Mouse (Mus musculus): Measurements from ENCODE around the gene Milr1.
A peak's percentile ranks its signal among the peaks of the same experiment; 100 is the strongest.
"Not testable (repeated sequence)": the region's sequence is repeated elsewhere in the genome, so short reads cannot be mapped to it uniquely, and the experiment has no call there.

Gene Milr1

DNA sequence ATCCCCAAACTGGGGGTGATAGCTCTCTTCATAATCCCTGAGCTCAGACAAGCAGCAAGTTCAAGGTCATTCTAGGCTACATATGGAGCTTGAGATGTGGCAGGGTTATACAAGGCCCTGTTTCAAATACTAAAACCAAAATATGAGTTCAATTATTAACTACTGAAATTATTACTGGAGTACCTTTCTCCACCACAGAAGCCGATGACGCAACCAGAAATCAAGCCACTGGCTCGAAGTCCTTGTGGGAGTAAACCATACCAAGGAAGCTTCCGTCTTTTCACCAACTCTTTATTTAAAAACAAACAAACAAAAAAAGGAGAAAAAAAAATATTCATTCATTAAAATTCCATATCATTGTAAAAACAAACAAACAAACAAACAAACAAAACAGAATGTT is 25.9 kb downstream of the Milr1 start:
- DNase-seq (ENCODE audit: low spot score in 2 of 2): no peak

DNA sequence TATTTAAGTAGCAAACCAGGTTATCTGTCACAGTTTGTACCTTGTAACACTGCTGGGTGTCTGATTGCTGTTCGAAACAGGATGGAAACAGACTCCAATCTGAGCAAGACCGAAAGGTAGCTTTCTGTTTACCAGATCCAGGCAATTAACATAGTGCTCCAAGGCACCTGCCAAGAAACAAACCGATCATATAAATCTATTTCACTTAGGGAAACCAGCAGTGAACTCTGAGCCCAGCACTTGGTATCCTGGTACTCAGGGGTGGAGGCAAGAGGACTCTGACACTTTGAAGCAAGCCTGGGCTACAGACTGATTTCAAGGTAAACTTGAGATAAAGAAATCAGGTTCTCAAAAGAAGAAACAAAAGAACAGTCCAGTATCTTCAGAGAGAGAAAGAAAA is 26.4 kb downstream of the Milr1 start:
- no peak for DNase-seq (ENCODE audit: low spot score in 2 of 2)

DNA sequence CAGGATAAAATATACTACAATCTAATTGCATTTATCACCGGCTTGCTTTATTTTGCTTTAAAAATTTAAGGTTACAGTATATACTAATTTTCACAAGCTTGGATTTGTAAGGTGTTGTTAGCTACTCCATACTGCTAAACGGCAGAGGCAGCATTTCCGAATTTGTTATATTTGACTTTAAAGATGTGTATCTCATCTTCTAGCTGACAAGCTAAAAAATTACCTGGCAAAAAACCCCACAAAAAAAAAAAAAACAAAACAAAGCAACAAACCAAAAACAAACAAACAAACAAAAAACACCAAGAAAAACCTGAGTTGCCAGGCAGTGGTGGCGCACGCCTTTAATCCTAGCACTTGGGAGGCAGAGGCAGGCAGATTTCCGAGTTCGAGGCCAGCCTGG is 27.1 kb downstream of the Milr1 start:
- no peak for DNase-seq (ENCODE audit: low spot score in 2 of 2)

DNA sequence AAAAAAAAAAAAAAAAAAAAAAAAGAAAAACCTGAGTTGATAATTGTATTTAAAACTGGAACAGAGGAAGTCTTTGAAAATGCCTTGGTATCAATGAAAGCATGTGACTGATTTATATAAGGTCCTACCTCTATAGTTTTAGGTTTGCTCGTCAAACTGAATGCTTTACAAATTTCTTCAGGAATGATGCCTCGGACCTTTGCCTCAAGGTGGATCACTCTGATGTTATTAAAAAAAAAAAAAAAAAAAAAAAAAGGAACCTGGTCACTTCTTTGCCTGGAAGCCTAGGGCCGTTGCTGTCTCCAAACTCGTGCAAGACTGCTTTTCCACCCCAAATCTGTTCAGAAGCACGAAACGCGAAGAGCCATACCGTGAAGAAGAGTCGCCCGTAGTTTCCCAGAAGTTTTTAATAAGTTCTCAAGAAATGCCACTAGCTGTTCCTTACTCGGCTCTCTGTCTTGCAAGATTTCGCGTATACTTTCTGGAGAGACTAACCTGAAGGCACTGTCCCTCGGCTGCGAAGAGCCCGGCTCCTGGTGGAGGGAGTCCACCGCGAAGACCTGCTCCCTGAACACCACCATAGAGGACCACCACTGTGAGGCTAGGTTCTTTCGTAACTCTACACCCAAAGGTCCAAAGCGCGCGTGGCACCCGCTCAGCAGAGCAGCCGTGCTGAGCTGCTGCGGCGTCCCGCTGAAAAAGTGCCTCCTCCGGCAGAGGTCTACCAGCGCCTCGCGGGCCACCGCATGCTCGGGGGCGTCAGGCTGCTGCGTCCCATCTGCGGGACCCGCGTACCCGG is 27.8 kb downstream of the Milr1 start:
- no peak for DNase-seq (ENCODE audit: low spot score in 2 of 2)

DNA sequence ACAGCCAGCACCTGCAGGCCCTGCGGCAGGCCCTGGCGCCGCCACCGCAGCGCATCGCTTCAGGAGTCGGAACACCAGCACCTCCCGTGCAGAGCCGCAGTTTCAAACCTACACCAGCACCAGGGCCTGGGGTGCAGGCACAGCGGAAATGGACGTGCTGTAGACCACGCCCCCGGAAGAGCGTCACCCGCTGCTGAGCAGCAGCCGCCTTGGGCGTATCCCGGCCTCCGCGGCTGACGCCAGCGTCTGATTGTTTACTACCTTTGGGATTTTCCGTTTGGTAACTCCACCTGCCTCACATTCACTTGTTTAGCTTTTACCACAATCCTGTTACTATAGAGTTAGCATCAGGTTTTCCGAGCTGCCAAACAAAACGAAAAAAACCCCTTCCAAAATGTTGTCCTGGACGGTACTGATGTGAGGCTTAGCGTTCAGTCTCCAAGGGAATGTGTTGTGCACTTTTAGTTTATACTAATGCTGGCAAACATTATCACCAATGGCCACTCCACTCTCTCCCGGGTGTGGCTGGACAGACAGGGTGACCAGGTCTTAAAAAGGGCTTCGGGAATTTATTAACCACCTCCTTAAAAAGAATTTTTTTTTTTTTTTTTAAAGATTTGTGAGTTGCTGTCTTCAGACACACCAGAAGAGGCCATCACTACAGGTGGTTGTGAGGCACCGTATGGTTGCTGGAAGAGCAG is 28.5 kb downstream of the Milr1 start, which contains the start of gene Polg2:
Polg2 (minus strand) TSS at position 150 of the 701 bp plus-strand sequence.
- peak; percentile 87 to 91 for DNase-seq (ENCODE audit: low spot score in 2 of 2)

DNA sequence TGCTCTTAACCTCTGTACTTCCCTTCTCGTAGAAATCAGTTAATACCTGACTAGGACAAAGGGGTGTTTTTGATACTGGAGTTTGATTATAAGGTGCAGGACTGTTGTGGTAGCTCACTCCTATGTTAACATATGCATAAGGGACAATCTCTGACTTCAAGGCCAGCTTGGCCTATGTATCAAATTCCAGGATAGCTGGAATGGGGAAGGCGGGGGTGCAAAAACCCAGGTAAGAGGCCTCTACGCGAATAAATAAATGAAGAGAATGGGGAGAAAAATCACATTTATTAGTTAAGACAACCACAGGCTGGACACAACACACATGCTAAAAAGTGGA is 29.0 kb downstream of the Milr1 start:
- no peak for DNase-seq (ENCODE audit: low spot score in 2 of 2)

DNA sequence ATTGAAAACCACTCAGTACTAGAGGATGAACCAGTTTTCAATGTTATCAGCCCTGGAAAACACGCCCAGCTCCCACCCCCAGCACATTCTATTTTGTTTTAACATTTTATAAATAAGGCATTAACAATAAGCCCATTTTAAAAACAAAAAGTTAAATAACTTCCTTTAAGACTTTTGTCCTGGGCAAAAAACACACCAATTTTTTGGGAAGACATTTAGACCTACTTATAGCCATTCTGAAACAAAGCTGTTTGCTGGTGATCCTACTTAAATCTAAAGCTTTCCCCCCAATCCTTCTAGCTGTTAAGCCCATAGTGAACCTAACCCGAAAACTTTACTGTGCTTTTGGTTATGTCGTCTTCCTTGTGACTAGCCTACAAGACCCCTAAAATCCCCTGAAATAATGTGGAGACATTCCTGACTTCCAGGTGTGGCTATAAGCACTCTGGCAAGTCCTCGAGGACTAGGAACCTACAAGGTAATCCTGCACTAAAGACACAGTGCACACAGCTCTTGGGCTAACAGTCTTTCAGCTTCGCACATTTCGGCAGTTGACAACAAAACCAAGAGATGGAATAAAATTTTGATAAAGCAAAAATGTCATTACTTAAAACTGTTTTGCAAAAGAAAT is 29.7 kb downstream of the Milr1 start:
- no peak for DNase-seq (ENCODE audit: low spot score in 2 of 2)

DNA sequence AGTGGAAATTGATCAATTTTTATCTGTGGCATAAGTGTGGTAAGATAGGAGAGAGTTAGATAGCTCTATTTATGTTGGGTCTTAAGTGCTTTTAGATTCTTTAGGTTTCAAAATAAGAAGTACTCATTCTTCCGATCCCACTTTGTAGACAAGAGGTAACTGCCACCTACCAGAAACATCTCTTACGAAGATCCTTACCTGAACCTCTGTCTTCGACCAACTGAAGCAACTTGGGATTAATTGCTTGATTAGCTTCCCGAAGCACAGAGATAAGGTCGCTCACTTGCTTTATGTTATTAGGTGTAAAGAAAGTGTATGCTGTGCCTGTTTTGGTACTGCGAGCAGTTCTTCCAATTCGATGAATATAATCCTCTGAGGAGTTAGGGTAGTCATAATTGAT is 31.2 kb downstream of the Milr1 start:
- DNase-seq (ENCODE audit: low spot score in 2 of 2): not testable (repeated sequence)

DNA sequence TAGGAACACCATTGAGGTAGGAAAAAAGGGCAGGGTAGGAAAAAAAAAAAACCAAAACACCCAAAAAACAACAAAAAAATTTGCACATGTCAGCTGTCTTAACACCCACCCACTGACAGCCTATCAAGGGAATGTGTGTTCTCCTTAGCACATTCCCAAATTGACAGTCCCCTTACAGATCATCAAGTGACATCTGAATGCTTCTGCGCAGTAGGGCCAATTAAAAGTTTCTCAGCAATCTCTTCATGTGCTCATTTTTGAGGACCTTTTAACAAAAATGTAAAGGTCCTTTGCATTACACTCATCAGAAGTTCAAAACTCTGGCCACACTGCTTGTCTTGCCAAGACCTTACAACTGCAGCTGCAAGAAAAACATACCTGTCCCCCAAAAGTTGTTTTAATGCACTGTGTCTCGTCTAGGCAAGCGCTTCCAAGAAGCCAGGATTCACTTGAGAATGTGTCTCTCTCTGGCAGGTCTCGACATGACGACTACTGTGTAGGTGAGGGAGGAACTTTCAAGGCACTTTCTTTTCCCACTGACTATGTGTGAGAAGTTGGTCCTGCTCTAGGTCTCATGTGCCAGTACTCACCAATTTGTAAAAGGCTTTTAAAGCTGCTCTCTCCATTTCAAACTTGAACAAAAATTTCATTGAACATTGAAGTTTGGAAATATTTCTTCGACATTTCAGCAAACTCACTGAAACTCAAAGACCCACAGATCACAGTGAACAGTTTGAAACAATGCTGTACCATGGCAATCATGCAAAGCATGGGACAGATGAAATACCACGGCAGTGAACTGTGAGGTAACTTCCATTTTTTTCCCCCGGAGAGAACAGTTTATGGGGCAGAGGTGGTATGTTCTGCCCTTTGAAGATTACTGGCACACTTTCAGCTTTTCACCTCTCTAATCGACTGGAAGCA is 32.1 kb downstream of the Milr1 start:
- DNase-seq (ENCODE audit: low spot score in 2 of 2): no peak

DNA sequence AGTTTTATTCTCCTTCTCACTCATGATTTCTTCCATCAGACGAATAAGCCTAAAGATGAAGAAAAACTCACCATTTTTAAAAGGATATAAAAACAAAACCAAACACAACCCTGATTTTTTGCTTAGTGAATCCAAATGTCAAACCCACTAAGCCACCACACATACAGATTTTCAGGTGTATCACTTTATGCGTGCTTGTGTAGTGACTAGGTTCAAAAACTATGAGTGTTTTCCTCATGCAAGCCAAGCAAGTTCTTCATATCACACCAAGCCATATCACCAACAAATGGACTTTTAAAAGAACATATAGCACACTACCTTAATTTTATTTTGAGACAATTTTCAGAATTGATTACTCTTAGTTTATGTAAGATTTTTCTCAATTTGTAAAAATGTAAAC is 33.5 kb downstream of the Milr1 start:
- DNase-seq (ENCODE audit: low spot score in 2 of 2): no peak

DNA sequence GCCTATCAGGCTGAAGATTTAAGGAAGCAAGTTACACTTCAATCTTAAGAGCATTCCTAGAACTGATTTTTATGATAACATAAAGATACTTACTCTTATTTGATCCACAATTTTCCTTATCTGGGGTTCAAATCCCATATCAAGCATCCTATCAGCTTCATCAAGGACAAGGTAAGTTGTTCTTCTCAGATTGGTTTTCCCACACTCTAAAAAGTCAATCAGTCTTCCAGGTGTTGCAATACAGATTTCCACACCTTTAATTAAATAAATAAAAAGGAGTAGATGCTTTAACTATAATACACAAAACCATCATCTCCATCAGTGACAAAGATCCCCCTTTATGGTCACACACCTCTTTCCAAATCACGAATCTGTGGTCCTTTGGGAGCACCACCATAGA is 34.0 kb downstream of the Milr1 start:
- no peak for DNase-seq (ENCODE audit: low spot score in 2 of 2)

DNA sequence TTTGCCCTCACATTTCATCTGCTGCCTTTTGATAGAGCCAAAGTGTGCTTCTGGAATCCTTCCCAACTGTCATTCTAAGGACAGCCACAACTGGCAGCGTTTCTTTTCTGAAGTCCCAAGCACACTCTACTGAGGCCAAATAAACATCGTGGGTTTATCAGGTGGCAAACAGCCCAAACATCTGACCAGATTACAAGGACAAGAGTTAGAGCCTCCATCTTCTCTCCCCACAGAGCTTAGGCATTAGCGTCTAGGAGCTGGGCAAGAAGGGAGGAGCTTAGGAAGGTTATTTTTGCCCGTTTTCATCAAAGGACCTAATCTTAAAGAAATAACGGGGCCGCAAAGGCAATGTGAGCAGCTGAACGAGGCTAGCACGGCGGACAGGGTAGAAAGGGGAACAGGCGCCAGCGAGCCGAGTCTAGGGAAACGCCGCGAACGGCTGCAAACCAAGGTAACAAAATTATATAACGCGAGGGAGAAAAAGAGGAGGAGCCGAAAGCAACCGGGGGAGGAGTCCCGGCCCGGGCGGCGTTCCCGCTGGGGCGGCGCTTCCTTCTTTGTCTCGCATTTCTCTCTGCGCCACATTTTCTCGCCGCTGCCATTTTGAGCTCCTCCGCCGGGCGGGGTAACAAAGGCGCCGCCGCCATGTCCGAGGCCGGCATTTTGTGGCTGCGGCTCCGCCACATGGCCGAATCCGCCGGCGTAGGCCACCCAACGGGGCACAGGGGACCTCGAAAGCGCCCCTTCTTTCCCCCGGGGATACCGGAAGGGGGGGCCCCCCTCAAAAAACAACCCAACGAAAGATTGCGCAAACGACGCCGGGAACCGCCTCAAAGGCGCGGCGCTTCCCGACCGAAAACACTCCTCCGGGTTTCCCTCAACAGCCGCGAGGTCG is 36.4 kb downstream of the Milr1 start:
- DNase-seq (ENCODE audit: low spot score in 2 of 2): peak; percentile 78 to 86

DNA sequence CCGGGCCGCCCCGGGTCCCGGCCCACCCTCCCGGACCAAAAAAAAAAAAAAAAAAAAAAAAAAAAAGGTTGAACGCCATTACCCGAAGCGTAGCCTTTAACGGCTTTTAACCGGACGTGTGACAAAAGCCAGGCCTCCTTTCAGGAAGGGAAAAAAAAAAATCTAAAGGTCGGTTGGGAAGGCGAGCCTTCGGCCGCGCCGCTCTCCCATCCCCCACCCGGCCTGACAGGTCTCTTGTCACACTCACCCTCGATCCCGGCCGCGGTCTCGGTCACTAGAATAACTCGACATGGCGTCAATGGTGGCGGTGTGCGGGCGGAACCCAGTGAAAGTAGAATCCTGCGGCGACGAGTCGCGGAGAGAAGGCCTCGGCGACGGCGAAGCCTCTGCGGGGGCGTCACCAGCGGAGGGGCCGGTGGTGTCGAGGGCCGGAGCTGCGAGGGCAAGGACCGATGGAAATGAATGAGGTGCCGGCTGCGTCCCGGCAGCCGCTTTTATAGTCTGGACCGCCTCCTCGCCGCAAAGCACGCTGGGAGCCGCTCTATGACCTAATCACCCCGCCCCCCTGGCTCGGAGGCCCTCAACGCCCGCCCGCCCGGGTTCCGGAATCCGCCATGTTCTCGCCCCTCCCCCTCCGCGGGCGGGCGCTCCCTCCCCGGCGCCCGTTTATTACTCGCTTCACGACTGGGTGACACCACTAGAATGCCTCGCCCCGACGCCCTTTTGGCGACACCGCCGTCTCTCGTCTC is 37.2 kb downstream of the Milr1 start:
- peak; percentile 97 to 98 for DNase-seq (ENCODE audit: low spot score in 2 of 2)

DNA sequence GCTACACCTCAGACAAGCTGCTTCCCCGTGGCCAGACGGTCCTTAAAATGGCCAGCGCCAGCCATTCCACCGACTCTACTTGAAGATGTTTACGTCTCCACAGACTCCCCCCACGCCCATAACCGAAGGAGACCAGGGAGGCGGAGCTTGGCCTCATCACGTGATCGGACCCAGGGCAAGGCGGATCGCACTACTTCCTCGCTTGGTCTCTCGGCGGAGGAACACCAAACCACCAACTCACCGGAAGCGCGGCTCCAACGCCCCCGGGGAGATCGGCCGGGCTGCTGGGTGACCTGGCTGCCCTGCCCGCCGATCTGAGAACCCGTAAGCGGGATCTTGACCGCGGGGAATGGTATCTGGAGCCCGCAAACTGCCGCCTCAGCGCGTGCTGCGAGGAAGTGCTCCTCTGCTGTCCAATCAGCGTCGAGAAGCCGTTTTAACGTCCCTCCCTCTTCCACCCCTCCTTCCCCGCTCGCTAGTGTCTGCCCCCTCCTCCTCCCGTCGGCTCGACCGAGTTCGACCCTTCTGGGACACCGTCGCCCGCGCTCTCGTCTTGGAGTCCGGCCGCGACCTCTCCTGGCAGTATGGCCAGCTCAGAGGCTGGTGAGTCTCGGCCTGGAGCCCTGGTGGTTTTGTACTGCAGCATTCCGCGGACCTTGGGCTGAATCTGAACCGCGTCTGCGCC is 37.9 kb downstream of the Milr1 start, which contains the start of the genes Ddx5 and Cep95:
Ddx5 (minus strand) TSS at position 411 of the 685 bp plus-strand sequence.
Cep95 (plus strand) TSS at position 478 of the 685 bp plus-strand sequence.
- peak; percentile 90 to 97 for DNase-seq (ENCODE audit: low spot score in 2 of 2)

DNA sequence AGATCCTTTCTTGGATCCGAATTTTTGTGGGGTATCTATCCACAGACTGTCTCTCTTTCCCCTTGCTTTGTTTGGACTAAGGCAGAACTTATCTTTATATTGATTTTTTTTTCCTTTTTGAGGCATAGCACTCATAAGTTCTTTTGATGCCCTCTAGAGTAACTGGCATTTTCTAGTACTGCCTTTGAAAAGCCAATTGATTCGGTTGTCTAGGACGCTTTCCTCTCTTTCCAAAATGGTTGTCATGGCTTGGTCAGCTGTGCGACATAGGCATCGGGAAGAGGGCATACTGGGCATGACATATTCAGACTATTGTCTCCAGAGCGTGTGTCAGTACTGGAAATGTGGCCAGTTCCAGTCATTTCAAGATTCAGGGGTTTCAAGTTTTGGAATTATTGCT is 38.6 kb downstream of the Milr1 start:
- no peak for DNase-seq (ENCODE audit: low spot score in 2 of 2)

DNA sequence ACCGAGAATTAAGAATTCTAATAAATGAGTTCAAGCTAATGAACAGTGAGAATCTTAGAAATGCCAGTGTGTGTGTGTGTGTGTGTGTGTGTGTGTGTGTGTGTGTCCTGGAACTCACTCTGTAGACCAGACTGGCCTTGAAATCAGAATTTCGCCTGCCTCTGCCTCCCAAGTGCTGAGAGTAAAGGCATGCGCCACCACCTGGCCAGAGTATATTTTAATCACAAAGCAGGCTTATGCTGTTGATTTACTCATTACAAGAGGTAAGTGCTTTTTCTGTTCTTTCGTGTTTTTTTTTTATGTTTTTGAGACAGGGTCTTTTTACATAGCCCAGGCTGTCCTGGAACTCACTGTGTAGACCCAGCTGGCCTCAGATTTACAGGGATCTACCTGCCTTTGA is 42.8 kb downstream of the Milr1 start:
- no peak for DNase-seq (ENCODE audit: low spot score in 2 of 2)

DNA sequence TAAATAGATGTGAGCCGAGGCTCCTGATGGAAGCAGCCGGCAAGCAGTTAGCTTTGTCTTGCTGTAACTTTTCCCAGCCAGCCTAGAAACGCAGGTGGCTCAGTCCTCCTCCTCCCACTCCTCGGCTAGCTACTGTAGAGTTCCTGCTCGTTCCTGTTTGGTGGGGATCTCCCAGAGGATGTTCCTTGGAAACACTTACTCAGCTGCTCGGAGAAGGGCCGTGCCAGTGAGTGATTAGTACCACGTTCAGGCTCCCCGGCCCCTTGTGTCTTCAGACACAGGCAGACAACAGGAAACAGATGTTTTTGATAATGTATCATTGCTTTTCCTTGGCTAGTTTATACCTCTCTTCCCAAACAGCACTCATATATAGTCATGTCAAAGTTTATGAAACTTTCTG is 44.7 kb downstream of the Milr1 start:
- no peak for DNase-seq (ENCODE audit: low spot score in 2 of 2)

DNA sequence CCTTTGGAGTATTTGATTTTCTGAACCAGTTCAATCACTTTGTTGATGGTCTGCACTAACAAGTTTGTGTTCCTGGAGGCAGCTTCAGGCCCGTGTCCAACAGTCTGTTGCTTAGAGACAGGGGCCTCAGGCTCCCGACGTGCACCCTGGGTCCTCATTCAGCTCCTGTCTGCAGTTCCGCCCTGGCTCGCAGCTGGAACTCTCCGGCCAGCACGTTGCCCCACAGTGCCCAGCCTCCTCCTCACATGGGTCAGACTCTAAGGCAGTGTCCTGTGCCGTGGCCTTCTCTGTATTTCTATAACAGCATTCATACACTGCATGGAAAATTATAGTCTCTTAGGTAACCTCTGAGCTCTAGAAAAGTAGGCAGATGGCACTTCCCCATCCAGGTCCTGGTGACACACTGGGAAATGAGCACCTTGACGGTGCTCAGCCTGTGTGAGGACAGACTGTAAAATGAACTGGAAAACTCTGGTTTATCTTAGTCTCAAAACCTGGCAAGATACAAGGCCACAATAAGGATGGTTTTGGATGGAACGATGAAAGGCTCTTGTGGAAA is 51.1 kb downstream of the Milr1 start:
- no peak for DNase-seq (ENCODE audit: low spot score in 2 of 2)

DNA sequence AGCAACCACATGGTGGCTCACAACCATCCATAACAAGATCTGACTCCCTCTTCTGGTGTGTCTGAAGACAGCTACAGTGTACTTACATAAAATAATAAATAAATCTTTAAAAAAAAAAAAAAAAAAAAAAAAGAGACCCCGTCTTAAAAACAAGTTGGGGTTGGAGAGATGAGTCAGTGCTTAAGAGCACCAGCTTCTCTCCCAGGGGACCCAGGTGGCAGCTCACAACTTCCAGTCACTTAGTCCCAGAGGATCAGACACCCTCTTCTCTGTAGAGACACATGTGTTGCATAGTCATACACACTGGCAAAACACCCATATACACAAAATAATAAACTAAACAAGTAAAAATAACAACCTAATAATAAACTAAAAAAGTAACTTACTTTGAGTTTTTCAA is 56.4 kb downstream of the Milr1 start:
- DNase-seq (ENCODE audit: low spot score in 2 of 2): not testable (repeated sequence)
